Mouse (Mus musculus) C2C12 (cell line): ENCODE measurements around the gene Zbtb16.

ENCODE experiments used
- CEBPB ChIP-seq: IDR thresholded peaks from one replicate; pipeline ENCODE4 v1.6.1; 2011; ENCODE audit warnings: low read depth, mild to moderate bottlenecking, control low read depth, moderate library complexity
- CTCF ChIP-seq: IDR thresholded peaks from one replicate; pipeline ENCODE4 v1.5.1; 2011; ENCODE audit not compliant: control insufficient read depth, insufficient read depth, insufficient read length
- FOSL1 ChIP-seq: IDR thresholded peaks from one replicate; pipeline ENCODE4 v1.8.0; 2011; ENCODE audit warnings: mild to moderate bottlenecking, low read length; ENCODE audit not compliant: poor library complexity, insufficient read depth, severe bottlenecking
- MAX ChIP-seq: IDR thresholded peaks from one replicate; pipeline ENCODE4 v1.6.1; 2011; ENCODE audit warnings: mild to moderate bottlenecking, control low read depth
- MYOG ChIP-seq: IDR thresholded peaks from one replicate; pipeline ENCODE4 v1.6.1; 2011; ENCODE audit not compliant: control insufficient read depth, insufficient read length; ENCODE audit errors: extremely low read depth
- USF1 ChIP-seq: IDR thresholded peaks from one replicate; pipeline ENCODE4 v1.6.1; 2011; ENCODE audit warnings: low read depth, mild to moderate bottlenecking, control low read depth, moderate library complexity

DNA sequence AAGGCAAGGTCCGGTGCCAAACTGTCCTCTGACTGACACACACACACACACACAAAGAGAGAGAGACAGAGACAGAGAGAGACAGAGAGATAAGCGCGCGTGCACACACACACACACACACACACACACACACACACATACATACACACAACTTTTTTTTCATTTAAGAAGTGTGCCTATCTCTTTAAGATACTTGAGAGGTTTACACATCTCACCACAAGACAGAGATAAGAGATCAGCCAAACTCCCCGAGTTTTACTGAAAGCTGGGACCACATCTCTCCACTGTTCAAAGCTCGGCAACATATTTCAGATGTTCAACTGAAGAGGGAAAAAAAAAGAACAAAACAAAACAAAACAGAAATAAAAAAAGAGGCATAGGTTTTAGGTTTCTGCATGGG is 31.5 kb downstream of the Zbtb16 start:
- no peak for TF ChIP-seq CTCF
- TF ChIP-seq MAX, result no peak
- TF ChIP-seq USF1, result no peak
- TF ChIP-seq FOSL1, result no peak
- TF ChIP-seq MYOG, result no peak
- TF ChIP-seq CEBPB, result no peak
